Comparison of ENCODE assay signal across 8 mouse cellular contexts in the genomic region with DNA sequence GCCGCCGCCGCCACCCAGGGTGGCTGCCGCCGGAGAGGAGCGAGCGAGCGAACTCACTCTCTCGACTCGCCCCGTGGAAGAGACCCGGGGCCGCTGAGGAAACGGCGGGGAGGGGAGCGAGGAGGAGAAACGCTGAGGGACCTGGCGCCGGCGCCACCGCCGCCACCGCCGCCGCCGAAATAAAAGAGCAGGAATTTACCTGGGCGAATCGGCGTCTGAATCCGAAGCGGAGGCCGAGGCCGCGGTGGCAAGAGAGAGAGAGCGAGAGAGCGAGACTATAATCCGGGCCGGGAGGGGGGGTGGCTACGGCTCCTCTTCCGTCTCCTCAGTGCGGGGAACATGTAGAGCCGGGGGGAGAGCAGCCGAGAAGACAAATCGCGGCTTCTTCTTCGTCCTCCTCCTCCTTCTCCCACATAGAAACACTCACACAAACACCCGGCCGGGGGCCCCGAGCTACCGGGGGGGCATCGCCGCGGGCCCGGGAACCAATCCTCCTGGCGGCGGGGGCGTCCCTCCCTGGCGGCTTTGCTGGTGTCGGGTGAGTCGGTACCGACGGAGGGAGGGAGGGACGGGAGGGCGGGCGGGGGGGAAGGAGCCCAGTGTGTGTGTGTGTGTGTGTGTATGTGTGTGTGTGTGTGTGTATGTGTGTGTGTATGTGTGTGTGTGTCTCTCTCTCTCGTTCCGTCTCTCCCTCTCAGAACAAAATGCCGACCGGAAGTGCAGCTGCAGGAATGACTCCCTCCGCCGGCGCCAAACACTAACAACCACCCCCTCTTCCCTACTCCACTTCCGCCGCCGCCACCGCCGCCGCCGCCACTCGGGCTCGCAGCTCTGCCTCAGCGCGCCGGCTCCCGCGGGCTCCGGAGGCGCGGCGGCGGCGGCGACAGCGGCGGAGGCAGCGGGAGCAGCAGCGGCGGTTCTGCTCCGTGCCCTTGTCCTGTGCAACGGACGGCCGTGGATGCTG. TPM values are rescaled to one million over a fixed set of nuclear protein-coding genes. Genes with fewer than 3 reads are reported as not detected.
DNase-seq lines count a peak whose midpoint lies in the region; ATAC-seq and TF ChIP-seq lines count a peak whose summit lies in the region.

A gene (minus strand): TSS at position 538 of the 964 bp plus-strand sequence.

- no peaks in the 10 kb centered on the region for H3K36me3 ChIP-seq in intestine, postnatal 0 days (ENCODE audit: control insufficient read depth, insufficient read depth)
- H3K36me3 ChIP-seq in midbrain, embryonic 10.5 days = no peaks in the 10 kb centered on the region

- peak within 1 kb of the TSS; percentile 85 for H3K4me2 ChIP-seq in intestine, postnatal 0 days (replicated peaks; ENCODE audit: low read depth)

- TF ChIP-seq CTCF in intestine, postnatal 0 days (IDR thresholded peaks at IDR 0.05; ENCODE audit: low read depth) = no peak

- no peaks in the 10 kb centered on the region for H3K9me3 ChIP-seq in intestine, postnatal 0 days (ENCODE audit: control insufficient read depth)
- no peaks in the 10 kb centered on the region for H3K9me3 ChIP-seq in midbrain, embryonic 10.5 days (replicated peaks)

- peak within 1 kb of the TSS; percentile 99 for H3K9ac ChIP-seq in intestine, postnatal 0 days (ENCODE audit: low read depth, low read length)

- H3K4me3 ChIP-seq in intestine, postnatal 0 days (ENCODE audit: low read depth, low read length) = peak within 1 kb of the TSS; percentile 82
- H3K4me3 ChIP-seq in midbrain, embryonic 10.5 days = peak within 1 kb of the TSS; percentile 95

- no peaks in the 10 kb centered on the region; the same call in 1 of the 2 replicates for H3K4me1 ChIP-seq in intestine, postnatal 0 days (replicated peaks; ENCODE audit: control insufficient read depth, insufficient read depth, low read length)
- H3K4me1 ChIP-seq in midbrain, embryonic 10.5 days = peaks cover 34% of the 10 kb centered on the region

- H3K27ac ChIP-seq in intestine, postnatal 0 days (ENCODE audit: low read depth, low read length) = peak within 1 kb of the TSS; percentile 100
- H3K27ac ChIP-seq in midbrain, embryonic 10.5 days (replicated peaks) = peak within 1 kb of the TSS; percentile 95

- under 1% methylated on average over 87 of the region's 102 CpGs for WGBS in intestine, postnatal 0 days
- under 1% methylated on average over 94 of the region's 102 CpGs for WGBS in midbrain, embryonic 10.5 days

- peak; percentile 93 for DNase-seq in adrenal gland, postnatal 10 days
- DNase-seq in embryo, embryonic 9.5 days (ENCODE audit: extremely low spot score) = peak; percentile 92
- DNase-seq in gastrocnemius, postnatal 4 days (ENCODE audit: low spot score in 2 of 2) = peak; percentile 83 to 93
- peak; percentile 90 for DNase-seq in left cerebral cortex, postnatal 36 days (ENCODE audit: low spot score in 2 of 2)
- DNase-seq in midbrain, embryonic 10.5 days (ENCODE audit: low spot score) = peak; percentile 94
- DNase-seq in right cerebral cortex, postnatal 36 days (ENCODE audit: low spot score in 2 of 2) = peak; percentile 86 to 90
- peak; percentile 86 to 89 for DNase-seq in urinary bladder, postnatal 4 days (ENCODE audit: low spot score in 2 of 2)

- H3K27me3 ChIP-seq in intestine, postnatal 0 days (replicated peaks; ENCODE audit: control insufficient read depth, insufficient read depth, low read length) = no peaks in the 10 kb centered on the region
- no peaks in the 10 kb centered on the region for H3K27me3 ChIP-seq in midbrain, embryonic 10.5 days (ENCODE audit: low read depth, poor library complexity, severe bottlenecking)

- intact Hi-C loops in left cerebral cortex, postnatal 36 days (cut with DNase I) = loop anchor here (2.0 to 5.0 kb wide), 2 partner anchors 133 to 145 kb away; no protein-coding TSS in a partner anchor

- peak; percentile 79 for ATAC-seq in intestine, postnatal 0 days

RNA-seq across cellular contexts. Expression of the gene that starts here (rescaled TPM):
- total RNA-seq in adrenal gland, postnatal 10 days (2021) = 10 to 100 TPM; 38.2 to 46.9 TPM
- total RNA-seq in gastrocnemius, postnatal 4 days (2021) = 10 to 100 TPM; 35.8 to 40.2 TPM
- 9.3 and 11.6 TPM in 2 replicates for polyA plus RNA-seq in intestine, postnatal 0 days (2015; fragmentation: Nextera tagmentation; extraction: Ambion mirVana)
- total RNA-seq in left cerebral cortex, postnatal 36 days (2021) = 10 to 100 TPM; 23.5 to 34.2 TPM
- polyA plus RNA-seq in midbrain, embryonic 10.5 days (2016; fragmentation: Nextera tagmentation; extraction: Ambion mirVana) = 15.8 and 17.9 TPM in 2 replicates

Comparison
In these comparisons a context has a peak if more than half of its experiments do, and no peak if none do; other contexts are left out.
1. Peak in every context shown above with its lines: DNase-seq, ATAC-seq, H3K4me3 ChIP-seq and H3K27ac ChIP-seq.